Mouse (Mus musculus) splenic B cell, adult 2 months (primary cell): ENCODE data around the gene Lpar2.

Experiments used
- DNase-seq: peaks from one replicate; pipeline ENCODE4 v3.0.0-alpha.2; 2011; ENCODE audit warnings: low read depth, low spot score
- H3K27me3 ChIP-seq: 2 replicates; pipeline ENCODE4 v1.6.1; 2012; ENCODE audit warnings: mild to moderate bottlenecking, low read length, moderate library complexity, mixed read lengths; ENCODE audit not compliant: control insufficient read depth, poor library complexity, insufficient read depth, severe bottlenecking
- H3K36me3 ChIP-seq: 2 replicates; pipeline ENCODE4 v1.6.1; 2012; ENCODE audit warnings: mild to moderate bottlenecking, low read length, moderate library complexity, mixed read lengths; ENCODE audit not compliant: control insufficient read depth, poor library complexity, insufficient read depth, severe bottlenecking

Lpar2 gene

GRCm38 (mm10) chr8:69870003-69870765 lies 48.0 kb downstream of the Lpar2 start:
- no peak for DNase-seq
- Histone ChIP-seq H3K36me3 (no peaks in the 10 kb centered on the region), H3K27me3 (no peaks in the 10 kb centered on the region)

- DNase-seq: no peak
- H3K27me3 ChIP-seq: no peaks in the 10 kb centered on the region
- H3K36me3 ChIP-seq: no peaks in the 10 kb centered on the region
Measured at GRCm38 (mm10) chr8:69870907-69871306, 48.7 kb downstream of the Lpar2 start.

- Histone ChIP-seq H3K36me3 (no peaks in the 10 kb centered on the region), H3K27me3 (no peaks in the 10 kb centered on the region)
- peak; percentile 71 for DNase-seq
Measured at GRCm38 (mm10) chr8:69874155-69874554, 51.9 kb downstream of the Lpar2 start.

GRCm38 (mm10) chr8:69874654-69875053 lies 52.4 kb downstream of the Lpar2 start:
- no peak for DNase-seq
- Histone ChIP-seq H3K27me3 (no peaks in the 10 kb centered on the region), H3K36me3 (no peaks in the 10 kb centered on the region)

- no peaks in the 10 kb centered on the region for H3K36me3 ChIP-seq
- H3K27me3 ChIP-seq: no peaks in the 10 kb centered on the region
- DNase-seq: no peak
Measured at GRCm38 (mm10) chr8:69876097-69876496, 53.9 kb downstream of the Lpar2 start.

GRCm38 (mm10) chr8:69876967-69877366 lies 54.7 kb downstream of the Lpar2 start:
- no peak for DNase-seq
- H3K27me3 ChIP-seq: no peaks in the 10 kb centered on the region
- H3K36me3 ChIP-seq: no peaks in the 10 kb centered on the region

- no peaks in the 10 kb centered on the region for H3K27me3 ChIP-seq
- no peaks in the 10 kb centered on the region for H3K36me3 ChIP-seq
- DNase-seq: no peak
Measured at GRCm38 (mm10) chr8:69877396-69877795, 55.2 kb downstream of the Lpar2 start.

GRCm38 (mm10) chr8:69877992-69878391 lies 55.8 kb downstream of the Lpar2 start:
- Histone ChIP-seq H3K36me3 (no peaks in the 10 kb centered on the region), H3K27me3 (no peaks in the 10 kb centered on the region)
- no peak for DNase-seq

GRCm38 (mm10) chr8:69879678-69880077 lies 57.4 kb downstream of the Lpar2 start:
- Histone ChIP-seq H3K27me3 (no peaks in the 10 kb centered on the region), H3K36me3 (no peaks in the 10 kb centered on the region)
- DNase-seq: no peak
